Mouse (Mus musculus) intestine, embryonic 14.5 days (tissue): ENCODE data around the gene Cct8l1. TPM values are rescaled to one million over a fixed set of nuclear protein-coding genes. Genes with fewer than 3 reads are reported as not detected.

Source experiments
- ATAC-seq: fragments of 200-750 bp; cut with Nextera tagmentation; replicated peaks from 2 replicates; pipeline ENCODE4 v1.8.0; 2017; ENCODE audit warnings: low read depth, moderate number of reproducible peaks, moderate TSS enrichment, moderate library complexity; ENCODE audit not compliant: low FRiP score, low TSS enrichment
- DNase-seq: peaks from one replicate; pipeline ENCODE4 v3.0.0-alpha.2; 2018; ENCODE audit warnings: low spot score
- H3K27ac ChIP-seq: fragments of 300-500 bp; sonication (generic); 2 replicates; pipeline ENCODE4 v1.5.1; 2014; ENCODE audit warnings: low read depth, mild to moderate bottlenecking, control low read depth
- H3K27me3 ChIP-seq: fragments of 300-500 bp; sonication (generic); replicated peaks from 2 replicates; pipeline ENCODE4 v1.6.1; 2014; ENCODE audit warnings: low read length, control low read depth; ENCODE audit not compliant: control insufficient read depth, insufficient read depth
- H3K36me3 ChIP-seq: fragments of 300-500 bp; sonication (generic); 2 replicates; pipeline ENCODE4 v1.6.1; 2014; ENCODE audit warnings: low read length, control low read depth; ENCODE audit not compliant: control insufficient read depth, insufficient read depth
- H3K4me1 ChIP-seq: fragments of 300-500 bp; sonication (generic); replicated peaks from 2 replicates; pipeline ENCODE4 v1.6.1; 2014; ENCODE audit warnings: low read length, control low read depth, mixed read lengths; ENCODE audit not compliant: control insufficient read depth, insufficient read depth
- H3K4me2 ChIP-seq: fragments of 300-500 bp; sonication (generic); 2 replicates; pipeline ENCODE4 v1.6.1; 2014; ENCODE audit warnings: low read length
- H3K4me3 ChIP-seq: fragments of 300-500 bp; sonication (generic); 2 replicates; pipeline ENCODE4 v1.5.1; 2014; ENCODE audit warnings: low read depth, low read length, control low read depth, mixed read lengths
- H3K9ac ChIP-seq: fragments of 300-500 bp; sonication (generic); 2 replicates; pipeline ENCODE4 v1.6.1; 2014; ENCODE audit warnings: mild to moderate bottlenecking, low read length
- H3K9me3 ChIP-seq: fragments of 300-500 bp; sonication (generic); 2 replicates; pipeline ENCODE4 v1.6.1; 2016; ENCODE audit warnings: low read length, control low read depth; ENCODE audit not compliant: control insufficient read depth
- WGBS: fragments of 180-500 bp; shearing (Covaris S2); extraction: QIAGEN DNeasy Blood & Tissue Kit; methylation state at CpG from one replicate; pipeline ENCODE4 v1.1.7; 2014; 5-methylcytosine and 5-hydroxymethylcytosine counted together
- polyA plus RNA-seq: library from polyadenylated mRNA; unstranded; fragments of >200 nt; fragmentation: Nextera tagmentation; extraction: Ambion mirVana; gene quantifications from 2 replicates; pipeline ENCODE4 v1.2.1, GENCODE M21; 2014

The Cct8l1 gene
- polyA plus RNA-seq: not detected in 2 replicates

GRCm38 (mm10) chr5:25515767-25516166, at the start of gene Cct8l1:
Gene Cct8l1, plus strand, starts transcription at chr5:25516067.
- H3K4me1 ChIP-seq: no peaks in the 10 kb centered on the region

GRCm38 (mm10) chr5:25472070-25472469, 43.8 kb upstream of the Cct8l1 start:
- ATAC-seq (peak; percentile 50; the same call in 1 of the 2 replicates), DNase-seq (peak; percentile 56)
- H3K9me3 ChIP-seq: no peaks in the 10 kb centered on the region
- 0% methylated on average over 6 of the region's 6 CpGs for WGBS
- no peaks in the 10 kb centered on the region for H3K36me3 ChIP-seq
- peak overlapping the region; percentile 48; the same call in 1 of the 2 replicates for H3K27ac ChIP-seq
- H3K27me3 ChIP-seq: no peaks in the 10 kb centered on the region
- H3K9ac ChIP-seq: peak overlapping the region; percentile 18; the same call in 1 of the 2 replicates
- H3K4me2 ChIP-seq: peak overlapping the region; percentile 46
- H3K4me3 ChIP-seq: peak overlapping the region; percentile 39
- 0 out of 2 replicates have a peak, but pooled peaks cover 8% of the 10 kb centered on the region for H3K4me1 ChIP-seq

More at GRCm38 (mm10) chr5:25515767-25516166, at the start of gene Cct8l1:
- Histone ChIP-seq H3K4me3 (no peak within 1 kb of the TSS), H3K4me2 (no peak within 1 kb of the TSS), H3K9ac (no peak within 1 kb of the TSS), H3K27me3 (no peaks in the 10 kb centered on the region), H3K36me3 (no peaks in the 10 kb centered on the region), H3K9me3 (no peaks in the 10 kb centered on the region), H3K27ac (no peak within 1 kb of the TSS)
- ATAC-seq (no peak), DNase-seq (no peak)
- 94% methylated on average over 5 of the region's 5 CpGs for WGBS

GRCm38 (mm10) chr5:25475789-25476188, 40.1 kb upstream of the Cct8l1 start:
- Histone ChIP-seq H3K4me3 (no peak overlapping the region), H3K9ac (no peak overlapping the region), H3K36me3 (no peaks in the 10 kb centered on the region), H3K27ac (no peak overlapping the region), H3K9me3 (no peaks in the 10 kb centered on the region), H3K4me1 (0 out of 2 replicates have a peak, but pooled peaks cover 8% of the 10 kb centered on the region), H3K27me3 (no peaks in the 10 kb centered on the region), H3K4me2 (no peak overlapping the region)
- ATAC-seq: no peak
- WGBS: 75% methylated on average over 2 of the region's 2 CpGs
- no peak for DNase-seq

- no peaks in the 10 kb centered on the region for H3K9me3 ChIP-seq
- DNase-seq (no peak), ATAC-seq (no peak)
- no peaks in the 10 kb centered on the region for H3K36me3 ChIP-seq
- no peak overlapping the region for H3K4me2 ChIP-seq
- no peak overlapping the region for H3K4me3 ChIP-seq
- no peak overlapping the region for H3K27ac ChIP-seq
- H3K4me1 ChIP-seq: no peaks in the 10 kb centered on the region
- no peaks in the 10 kb centered on the region for H3K27me3 ChIP-seq
- no peak overlapping the region for H3K9ac ChIP-seq
These were observed 37.0 kb upstream of the Cct8l1 start for GRCm38 (mm10) chr5:25478863-25479262.

- 0 out of 2 replicates have a peak overlapping the region, but pooled peaks have one; percentile 95 for H3K9ac ChIP-seq
- peak overlapping the region; percentile 80 for H3K4me2 ChIP-seq
- ATAC-seq (no peak), DNase-seq (no peak)
- H3K9me3 ChIP-seq: no peaks in the 10 kb centered on the region
- peak overlapping the region; percentile 95 for H3K4me3 ChIP-seq
- 44% methylated on average over 2 of the region's 2 CpGs for WGBS
- no peaks in the 10 kb centered on the region for H3K36me3 ChIP-seq
- H3K27ac ChIP-seq: no peak overlapping the region
- H3K4me1 ChIP-seq: peaks cover 5% of the 10 kb centered on the region
- H3K27me3 ChIP-seq: no peaks in the 10 kb centered on the region
These were observed 19.2 kb upstream of the Cct8l1 start for GRCm38 (mm10) chr5:25496652-25497051.

- DNase-seq (no peak), ATAC-seq (no peak)
- H3K27ac ChIP-seq: peak overlapping the region; percentile 99; the same call in 1 of the 2 replicates
- WGBS: under 1% methylated on average over 10 of the region's 10 CpGs
- H3K9me3 ChIP-seq: no peaks in the 10 kb centered on the region
- H3K4me1 ChIP-seq: peaks cover 4% of the 10 kb centered on the region
- H3K4me3 ChIP-seq: peak overlapping the region; percentile 95
- no peaks in the 10 kb centered on the region for H3K27me3 ChIP-seq
- peak overlapping the region; percentile 80 for H3K4me2 ChIP-seq
- H3K9ac ChIP-seq: peak overlapping the region; percentile 95
- no peaks in the 10 kb centered on the region for H3K36me3 ChIP-seq
These were observed 18.5 kb upstream of the Cct8l1 start for GRCm38 (mm10) chr5:25497369-25497719.

- Histone ChIP-seq H3K36me3 (no peaks in the 10 kb centered on the region), H3K4me1 (peaks cover 4% of the 10 kb centered on the region), H3K9me3 (no peaks in the 10 kb centered on the region), H3K27ac (peak overlapping the region; percentile 99), H3K9ac (peak overlapping the region; percentile 95), H3K4me3 (peak overlapping the region; percentile 95), H3K4me2 (peak overlapping the region; percentile 80), H3K27me3 (no peaks in the 10 kb centered on the region)
- WGBS: under 1% methylated on average over 64 of the region's 78 CpGs
- DNase-seq: peak; percentile 87
- ATAC-seq: peak; percentile 1; the same call in 1 of the 2 replicates
These were observed 18.0 kb upstream of the Cct8l1 start for GRCm38 (mm10) chr5:25497720-25498345.

- DNase-seq (peak; percentile 87), ATAC-seq (peak; percentile 10)
- H3K27me3 ChIP-seq: no peaks in the 10 kb centered on the region
- peaks cover 4% of the 10 kb centered on the region for H3K4me1 ChIP-seq
- peak within 1 kb of the TSS; percentile 99 for H3K27ac ChIP-seq
- H3K9me3 ChIP-seq: no peaks in the 10 kb centered on the region
- H3K9ac ChIP-seq: peak within 1 kb of the TSS; percentile 95
- H3K4me2 ChIP-seq: peak within 1 kb of the TSS; percentile 80
- H3K4me3 ChIP-seq: peak within 1 kb of the TSS; percentile 95
- H3K36me3 ChIP-seq: no peaks in the 10 kb centered on the region
- under 1% methylated on average over 45 of the region's 54 CpGs for WGBS
These were observed 17.5 kb upstream of the Cct8l1 start, which contains the start of gene Kmt2c for GRCm38 (mm10) chr5:25498346-25498820. Gene Kmt2c, minus strand, starts transcription at chr5:25498783.
